Mouse (Mus musculus) embryo, embryonic 11.5 days (tissue): Measurements from ENCODE around the gene Rad51ap2.

Source experiments
- DNase-seq: peaks from one replicate; pipeline ENCODE4 v3.0.0-alpha.2; 2012; ENCODE audit warnings: low read depth, low spot score

Gene Rad51ap2

GRCm38 (mm10) chr12:11455549-11456194 lies at the start of gene Rad51ap2:
Gene Rad51ap2, plus strand, starts transcription at chr12:11456079.
- DNase-seq = peak; percentile 88

GRCm38 (mm10) chr12:11407679-11408078 lies 48.2 kb upstream of the Rad51ap2 start:
- DNase-seq = no peak

GRCm38 (mm10) chr12:11418112-11418511 lies 37.8 kb upstream of the Rad51ap2 start:
- DNase-seq = no peak

GRCm38 (mm10) chr12:11427396-11427795 lies 28.5 kb upstream of the Rad51ap2 start:
- no peak for DNase-seq

GRCm38 (mm10) chr12:11433126-11433525 lies 22.8 kb upstream of the Rad51ap2 start:
- no peak for DNase-seq

- DNase-seq = no peak
These were observed 22.2 kb upstream of the Rad51ap2 start for GRCm38 (mm10) chr12:11433716-11434115.

GRCm38 (mm10) chr12:11434446-11434845 lies 21.4 kb upstream of the Rad51ap2 start:
- no peak for DNase-seq

- DNase-seq = no peak
These were observed 20.4 kb upstream of the Rad51ap2 start for GRCm38 (mm10) chr12:11435246-11436022.

- DNase-seq = no peak
These were observed 19.9 kb upstream of the Rad51ap2 start for GRCm38 (mm10) chr12:11436023-11436350.

- DNase-seq = peak; percentile 77
These were observed 19.2 kb upstream of the Rad51ap2 start, which contains the start of gene Vsnl1 for GRCm38 (mm10) chr12:11436497-11437265. Gene Vsnl1, minus strand, starts transcription at chr12:11436613.

- peak; percentile 70 for DNase-seq
These were observed 18.5 kb upstream of the Rad51ap2 start for GRCm38 (mm10) chr12:11437266-11437906.

- DNase-seq = no peak
These were observed 17.9 kb upstream of the Rad51ap2 start for GRCm38 (mm10) chr12:11437907-11438447.

GRCm38 (mm10) chr12:11454146-11454545 lies 1.7 kb upstream of the Rad51ap2 start:
- no peak for DNase-seq

GRCm38 (mm10) chr12:11456213-11456612 lies 334 bp downstream of the Rad51ap2 start:
- DNase-seq = no peak

GRCm38 (mm10) chr12:11456632-11457031 lies 753 bp downstream of the Rad51ap2 start:
- DNase-seq = no peak
